Mouse (Mus musculus) myocyte (in vitro differentiated cells): ENCODE data around the gene Bcorl1. TPM values are rescaled to one million over a fixed set of nuclear protein-coding genes. Genes with fewer than 3 reads are reported as not detected.

Experiments
- H3K27me3 ChIP-seq: one replicate; pipeline ENCODE4 v1.6.1; 2011; ENCODE audit not compliant: control insufficient read depth, insufficient read depth, insufficient read length
- H3K36me3 ChIP-seq: one replicate; pipeline ENCODE4 v1.6.1; 2011; ENCODE audit not compliant: control insufficient read depth, insufficient read depth
- H3K4me2 ChIP-seq: one replicate; pipeline ENCODE4 v1.6.1; 2011; ENCODE audit warnings: low read depth, control low read depth
- H3K4me3 ChIP-seq: one replicate; pipeline ENCODE4 v1.5.1; 2011; ENCODE audit warnings: mild to moderate bottlenecking, control low read depth, moderate library complexity
- H3K79me2 ChIP-seq: one replicate; pipeline ENCODE4 v1.6.1; 2011; ENCODE audit not compliant: control insufficient read depth, insufficient read depth
- H3ac ChIP-seq: one replicate; pipeline ENCODE4 v1.6.1; 2011; ENCODE audit not compliant: control insufficient read depth, insufficient read length
- CEBPB ChIP-seq: IDR thresholded peaks from 2 replicates; pipeline ENCODE4 v1.6.1; 2011; ENCODE audit warnings: mild to moderate bottlenecking, moderate library complexity; ENCODE audit not compliant: poor library complexity, insufficient read depth, severe bottlenecking
- E2F4 ChIP-seq: IDR thresholded peaks from one replicate; pipeline ENCODE4 v1.6.1; 2011; ENCODE audit warnings: mild to moderate bottlenecking, control low read depth, moderate library complexity; ENCODE audit not compliant: insufficient read depth
- MAX ChIP-seq: IDR thresholded peaks from one replicate; pipeline ENCODE4 v1.6.1; 2011; ENCODE audit warnings: low read depth, mild to moderate bottlenecking, control low read depth
- MYOD1 ChIP-seq, 3 experiments: IDR thresholded peaks; one replicate each; pipeline ENCODE4 v1.6.1; 2011; ENCODE audit warnings: control low read depth in 2 of 3, low read depth in 2 of 3, mild to moderate bottlenecking in 2 of 3, moderate library complexity in 1 of 3; ENCODE audit not compliant: insufficient read length in 2 of 3, control insufficient read depth in 1 of 3
- MYOG ChIP-seq, 3 experiments: IDR thresholded peaks; one replicate each; pipeline ENCODE4 v1.6.1; 2011; ENCODE audit warnings: control low read depth in 2 of 3, low read depth in 2 of 3, mild to moderate bottlenecking in 2 of 3; ENCODE audit not compliant: insufficient read length in 2 of 3, control insufficient read depth in 1 of 3, insufficient read depth in 1 of 3
- POLR2A ChIP-seq: IDR thresholded peaks from one replicate; pipeline ENCODE4 v1.6.1; 2011; ENCODE audit warnings: low read depth, mild to moderate bottlenecking, control low read depth, moderate library complexity; ENCODE audit not compliant: insufficient read length
- POLR2AphosphoS2 ChIP-seq: IDR thresholded peaks from one replicate; pipeline ENCODE4 v1.6.1; 2011; ENCODE audit warnings: low read depth, control low read depth; ENCODE audit not compliant: insufficient read length
- REST ChIP-seq: IDR thresholded peaks from one replicate; pipeline ENCODE4 v1.6.1; 2011; ENCODE audit warnings: mild to moderate bottlenecking, control low read depth, moderate library complexity; ENCODE audit not compliant: insufficient read depth, insufficient read length
- SRF ChIP-seq: IDR thresholded peaks from one replicate; pipeline ENCODE4 v1.6.1; 2011; ENCODE audit warnings: low read depth; ENCODE audit not compliant: control insufficient read depth, insufficient read length
- TCF12 ChIP-seq: IDR thresholded peaks from one replicate; pipeline ENCODE4 v1.6.1; 2011; ENCODE audit warnings: mild to moderate bottlenecking, control low read depth; ENCODE audit not compliant: poor library complexity, insufficient read depth, severe bottlenecking
- TCF3 ChIP-seq: IDR thresholded peaks from one replicate; pipeline ENCODE4 v1.6.1; 2011; ENCODE audit warnings: low read depth, control low read depth; ENCODE audit not compliant: insufficient read length
- USF1 ChIP-seq: IDR thresholded peaks from one replicate; pipeline ENCODE4 v1.6.1; 2011; ENCODE audit warnings: low read depth, mild to moderate bottlenecking, control low read depth, moderate library complexity
- polyA plus RNA-seq: library from polyadenylated mRNA; unstranded; fragments of >200 nt; fragmentation: generic; extraction: Trizol; gene quantifications from one replicate; pipeline ENCODE4 v1.2.1, GENCODE M21; 2012; ENCODE audit warnings: missing spikeins

The Bcorl1 gene
- polyA plus RNA-seq, 1 experiment = 4.5 TPM

DNA sequence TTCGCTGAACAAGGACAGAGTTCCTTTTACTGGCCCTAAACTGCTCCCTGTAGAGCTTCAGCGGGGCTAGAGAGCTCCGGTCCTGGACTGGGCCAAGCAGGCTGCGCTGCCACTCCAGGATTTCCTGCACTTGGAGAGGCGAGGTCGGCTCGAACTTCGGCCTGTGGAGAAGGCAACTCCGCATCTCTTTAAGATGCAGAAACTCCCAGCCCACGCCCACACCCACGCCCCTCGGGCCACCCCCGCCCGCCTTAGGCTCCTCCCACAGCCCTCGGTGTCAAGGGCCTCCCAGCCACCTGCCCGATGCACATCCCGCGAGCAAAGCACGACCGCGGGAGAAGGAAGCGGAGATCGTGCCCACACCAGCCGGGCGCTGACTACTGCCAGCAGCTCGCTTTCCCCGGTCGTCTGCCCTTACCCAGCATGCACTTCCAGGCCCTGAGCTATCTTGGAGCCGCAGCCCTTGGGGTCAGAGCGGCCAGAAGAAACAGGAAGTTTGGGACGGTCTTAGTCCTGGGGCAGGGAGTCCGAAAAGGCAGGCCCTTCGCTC, 26.6 kb upstream of the Bcorl1 start:
- Histone ChIP-seq H3K27me3 (no peaks in the 10 kb centered on the region), H3ac (no peak overlapping the region), H3K4me2 (peak overlapping the region; percentile 60), H3K4me3 (no peak overlapping the region), H3K79me2 (no peaks in the 10 kb centered on the region), H3K36me3 (no peaks in the 10 kb centered on the region)
- TF ChIP-seq MYOD1 (IDR thresholded peaks at IDR 0.05; ENCODE audit: control insufficient read depth in 1 of 3, insufficient read length in 2 of 3, low read depth in 2 of 3) = peak in 1 of 3 experiments; percentile 30
- TF ChIP-seq USF1 = no peak

DNA sequence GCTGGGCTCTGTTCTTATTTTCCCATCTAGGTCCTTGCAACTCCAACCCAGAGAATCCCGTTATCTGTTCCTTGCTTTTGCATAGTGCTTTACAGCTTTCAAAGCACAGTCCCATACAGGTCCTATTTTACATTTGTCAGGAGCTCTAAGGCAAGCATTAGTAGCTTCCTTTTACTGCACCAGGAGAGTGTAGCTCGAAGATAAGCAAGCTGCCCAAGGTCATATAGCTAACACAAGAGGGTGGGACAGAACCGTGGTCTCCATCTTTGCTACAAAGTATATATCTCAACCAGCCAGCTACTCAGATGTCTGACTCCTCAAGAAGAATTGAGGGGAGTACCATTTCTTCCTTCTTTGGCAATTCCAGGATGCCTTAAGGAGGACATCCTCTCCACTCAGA, 23.7 kb upstream of the Bcorl1 start:
- H3K4me3 ChIP-seq = no peak overlapping the region

DNA sequence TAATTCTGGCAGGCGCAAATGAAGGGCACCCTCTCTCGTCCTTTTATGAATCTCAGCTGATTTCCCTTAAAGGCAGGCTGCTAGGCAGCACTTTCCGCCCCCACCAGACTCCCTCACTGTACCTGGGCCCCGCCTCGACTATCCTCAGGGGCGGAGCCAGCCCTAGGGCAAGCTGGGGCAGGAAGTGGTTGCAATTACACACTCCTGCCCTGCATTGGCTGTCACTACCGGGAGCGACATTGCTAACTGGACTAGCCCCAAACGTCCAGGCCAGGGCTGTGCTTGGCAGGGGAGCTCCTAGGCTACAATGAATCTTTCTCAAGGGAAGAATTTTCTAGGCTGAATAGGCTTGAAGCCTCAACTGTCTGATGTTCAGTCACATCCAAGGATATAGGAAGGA, 23.0 kb upstream of the Bcorl1 start:
- Histone ChIP-seq H3K4me2 (no peak overlapping the region), H3K36me3 (no peaks in the 10 kb centered on the region), H3K79me2 (no peaks in the 10 kb centered on the region), H3K4me3 (no peak overlapping the region), H3K27me3 (no peaks in the 10 kb centered on the region), H3ac (no peak overlapping the region)
- TF ChIP-seq MAX (no peak), CEBPB (no peak), USF1 (no peak), POLR2AphosphoS2 (no peak), TCF12 (no peak), REST (no peak), MYOD1 (IDR thresholded peaks at IDR 0.05; ENCODE audit: control insufficient read depth in 1 of 3, insufficient read length in 2 of 3, low read depth in 2 of 3) (no peak), MYOG (IDR thresholded peaks at IDR 0.05; ENCODE audit: control insufficient read depth in 1 of 3, insufficient read depth in 1 of 3, insufficient read length in 2 of 3, low read depth in 2 of 3) (no peak), E2F4 (no peak), TCF3 (no peak)

More for the DNA sequence above, 23.7 kb upstream of the Bcorl1 start:
- no peaks in the 10 kb centered on the region for H3K79me2 ChIP-seq
- H3ac ChIP-seq = no peak overlapping the region
- no peak overlapping the region for H3K4me2 ChIP-seq
- no peaks in the 10 kb centered on the region for H3K27me3 ChIP-seq
- TF ChIP-seq POLR2A = no peak
- TF ChIP-seq E2F4 = no peak
- TF ChIP-seq MYOG (IDR thresholded peaks at IDR 0.05; ENCODE audit: control insufficient read depth in 1 of 3, insufficient read depth in 1 of 3, insufficient read length in 2 of 3, low read depth in 2 of 3) = no peak
- no peak for TF ChIP-seq SRF
- TF ChIP-seq MAX = no peak
- no peak for TF ChIP-seq REST
- TF ChIP-seq POLR2AphosphoS2 = no peak
- TF ChIP-seq USF1 = no peak
- TF ChIP-seq CEBPB = no peak
- TF ChIP-seq MYOD1 (IDR thresholded peaks at IDR 0.05; ENCODE audit: control insufficient read depth in 1 of 3, insufficient read length in 2 of 3, low read depth in 2 of 3) = no peak
- no peak for TF ChIP-seq TCF3
- no peak for TF ChIP-seq TCF12
- no peaks in the 10 kb centered on the region for H3K36me3 ChIP-seq

DNA sequence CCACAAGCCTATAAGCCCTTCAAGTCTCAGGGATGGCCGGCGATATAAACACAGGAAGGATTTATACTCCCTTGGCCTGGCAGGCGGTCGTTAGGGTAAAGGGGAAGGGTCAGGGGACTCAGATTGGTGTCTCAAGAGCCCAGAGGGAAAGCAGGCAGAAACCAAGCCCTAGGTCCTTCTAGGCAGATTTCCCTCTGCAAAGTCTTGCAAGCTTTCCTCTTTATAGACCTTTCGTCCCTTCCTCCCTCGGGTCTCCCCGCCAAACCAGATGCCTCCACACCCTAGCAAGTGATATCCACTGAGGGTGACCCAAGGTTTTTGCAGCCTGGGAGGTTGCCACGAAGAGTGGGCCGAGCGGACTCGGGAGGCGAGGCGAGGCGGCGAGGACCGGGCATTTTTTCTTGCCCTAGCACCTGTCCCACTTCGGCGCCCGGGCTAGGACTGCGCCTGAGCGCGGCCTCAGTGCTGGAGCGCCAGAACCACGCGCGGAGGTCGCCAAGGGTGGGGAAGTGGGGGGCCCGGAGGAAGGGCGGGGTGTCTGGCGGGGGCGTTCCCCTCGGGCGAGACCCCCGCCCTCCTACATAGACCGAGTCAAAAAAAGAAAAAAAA, 613 bp upstream of the Bcorl1 start:
- peak overlapping the region; percentile 34 for H3K4me2 ChIP-seq
- H3ac ChIP-seq = no peak overlapping the region
- peak overlapping the region; percentile 48 for H3K4me3 ChIP-seq
- peak in 1 of 3 experiments; percentile 11 for TF ChIP-seq MYOG (IDR thresholded peaks at IDR 0.05; ENCODE audit: control insufficient read depth in 1 of 3, insufficient read depth in 1 of 3, insufficient read length in 2 of 3, low read depth in 2 of 3)
- no peak for TF ChIP-seq E2F4
- no peaks in the 10 kb centered on the region for H3K36me3 ChIP-seq
- H3K79me2 ChIP-seq = no peaks in the 10 kb centered on the region
- no peaks in the 10 kb centered on the region for H3K27me3 ChIP-seq

DNA sequence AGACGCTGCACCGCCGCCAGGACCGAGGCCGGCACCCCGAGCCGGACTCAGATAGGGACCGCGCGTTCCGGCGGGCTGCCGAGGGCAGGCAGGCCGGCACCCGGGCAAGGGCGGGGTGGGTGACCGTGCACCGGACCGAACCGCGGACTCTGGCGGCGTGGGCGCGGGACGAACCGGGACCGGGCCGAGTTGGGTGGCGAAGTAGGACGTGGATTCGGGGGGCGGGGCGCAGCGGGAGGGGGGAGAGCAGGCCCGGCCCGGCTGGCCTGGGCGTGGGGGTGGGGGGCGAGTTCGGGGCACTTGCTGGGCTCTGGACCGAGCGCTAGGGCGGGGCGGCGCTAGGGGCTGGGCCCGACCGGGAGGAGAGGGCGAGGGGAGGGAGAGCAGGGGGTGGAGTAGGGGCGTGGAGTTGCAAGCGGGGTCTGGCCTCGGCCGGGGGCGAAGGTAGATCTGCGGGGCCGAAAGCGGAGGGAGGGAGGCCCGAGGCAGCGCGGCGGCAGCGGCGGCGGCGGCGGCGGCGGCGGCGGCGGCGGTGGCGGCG, 533 bp downstream of the Bcorl1 start:
- TF ChIP-seq POLR2A (peak; percentile 32), CEBPB (no peak)
- H3K4me2 ChIP-seq = peak overlapping the region; percentile 24
- peak overlapping the region; percentile 70 for H3ac ChIP-seq
- no peaks in the 10 kb centered on the region for H3K36me3 ChIP-seq
- no peaks in the 10 kb centered on the region for H3K79me2 ChIP-seq
- no peaks in the 10 kb centered on the region for H3K27me3 ChIP-seq
- H3K4me3 ChIP-seq = peak overlapping the region; percentile 48
